Mouse (Mus musculus) kidney, embryonic 14.5 days (tissue): ENCODE results near the gene Fance. TPM values are rescaled to one million over a fixed set of nuclear protein-coding genes. Genes with fewer than 3 reads are reported as not detected.

Experiments used
- ATAC-seq: fragments of 200-750 bp; cut with Nextera tagmentation; 2 replicates; pipeline ENCODE4 v1.8.0; 2017; ENCODE audit warnings: moderate number of reproducible peaks, mild to moderate bottlenecking, moderate TSS enrichment, moderate library complexity; ENCODE audit not compliant: low FRiP score, low TSS enrichment
- H3K27ac ChIP-seq: fragments of 300-500 bp; sonication (generic); 2 replicates; pipeline ENCODE4 v1.5.1; 2014; ENCODE audit warnings: low read depth, mild to moderate bottlenecking, low read length, moderate library complexity, mixed read lengths
- H3K27me3 ChIP-seq: fragments of 300-500 bp; sonication (generic); 2 replicates; pipeline ENCODE4 v1.6.1; 2014; ENCODE audit warnings: mild to moderate bottlenecking, low read length; ENCODE audit not compliant: control insufficient read depth, insufficient read depth
- H3K36me3 ChIP-seq: fragments of 300-500 bp; sonication (generic); 2 replicates; pipeline ENCODE4 v1.6.1; 2014; ENCODE audit warnings: low read length, mixed read lengths; ENCODE audit not compliant: control insufficient read depth, insufficient read depth
- H3K4me1 ChIP-seq: fragments of 300-500 bp; sonication (generic); 2 replicates; pipeline ENCODE4 v1.6.1; 2014; ENCODE audit warnings: low read length, mixed read lengths; ENCODE audit not compliant: control insufficient read depth, insufficient read depth
- H3K4me2 ChIP-seq: fragments of 300-500 bp; sonication (generic); replicated peaks from 2 replicates; pipeline ENCODE4 v1.6.1; 2014; ENCODE audit warnings: low read depth, mild to moderate bottlenecking, low read length
- H3K4me3 ChIP-seq: fragments of 300-500 bp; sonication (generic); 2 replicates; pipeline ENCODE4 v1.5.1; 2014; ENCODE audit warnings: mild to moderate bottlenecking, low read length
- H3K9ac ChIP-seq: fragments of 300-500 bp; sonication (generic); 2 replicates; pipeline ENCODE4 v1.6.1; 2014; ENCODE audit warnings: low read depth, mild to moderate bottlenecking, low read length, moderate library complexity
- H3K9me3 ChIP-seq: fragments of 300-500 bp; sonication (generic); 2 replicates; pipeline ENCODE4 v1.6.1; 2016; ENCODE audit warnings: low read length; ENCODE audit not compliant: control insufficient read depth
- WGBS: fragments of 180-500 bp; shearing (Covaris S2); extraction: QIAGEN DNeasy Blood & Tissue Kit; methylation state at CpG from one replicate; pipeline ENCODE4 v1.1.7; 2014; 5-methylcytosine and 5-hydroxymethylcytosine counted together
- polyA plus RNA-seq: library from polyadenylated mRNA; unstranded; fragments of >200 nt; fragmentation: Nextera tagmentation; extraction: Ambion mirVana; gene quantifications from 2 replicates; pipeline ENCODE4 v1.2.1, GENCODE M21; 2014

Fance gene
- polyA plus RNA-seq = 24.1 and 31.9 TPM in 2 replicates

- Histone ChIP-seq H3K27me3 (no peaks in the 10 kb centered on the region), H3K4me3 (peak within 1 kb of the TSS; percentile 89), H3K4me1 (peaks cover 14% of the 10 kb centered on the region; the same call in 1 of the 2 replicates), H3K36me3 (peaks cover 19% of the 10 kb centered on the region), H3K27ac (peak within 1 kb of the TSS; percentile 90), H3K9ac (peak within 1 kb of the TSS; percentile 94), H3K4me2 (peak within 1 kb of the TSS; percentile 88), H3K9me3 (no peaks in the 10 kb centered on the region)
- ATAC-seq = peak; percentile 97
- under 1% methylated on average over 69 of the region's 69 CpGs for WGBS
These were observed at the start of gene Fance for GRCm38 (mm10) chr17:28313212-28313879. TSS of gene Fance (plus strand) at chr17:28313519.

DNA sequence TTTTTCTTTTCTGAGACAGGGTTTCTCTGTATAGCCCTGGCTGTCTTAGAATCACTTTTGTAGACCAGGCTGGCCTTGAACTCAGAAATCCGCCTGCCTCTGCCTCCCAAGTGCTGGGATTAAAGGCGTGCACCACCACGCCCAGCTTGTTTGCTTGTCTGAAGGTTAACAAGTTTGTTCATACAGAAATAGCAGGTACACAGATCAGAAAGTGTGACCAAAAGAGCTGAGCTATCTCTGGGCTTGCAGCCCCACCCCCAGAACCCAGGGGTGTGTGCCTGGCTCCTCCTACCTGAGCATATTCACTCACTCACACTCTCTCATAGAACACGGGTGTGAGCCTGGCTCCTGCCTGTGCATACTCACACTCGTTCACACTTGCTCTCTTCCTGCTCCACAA is 46.1 kb upstream of the Fance start:
- no peak overlapping the region for H3K4me3 ChIP-seq
- no peaks in the 10 kb centered on the region for H3K36me3 ChIP-seq
- peaks cover 26% of the 10 kb centered on the region for H3K4me1 ChIP-seq
- H3K4me2 ChIP-seq = no peak overlapping the region
- WGBS = 82% methylated on average over 5 of the region's 5 CpGs
- H3K27ac ChIP-seq = no peak overlapping the region
- ATAC-seq = no peak
- no peak overlapping the region for H3K9ac ChIP-seq
- H3K9me3 ChIP-seq = no peaks in the 10 kb centered on the region
- H3K27me3 ChIP-seq = no peaks in the 10 kb centered on the region

DNA sequence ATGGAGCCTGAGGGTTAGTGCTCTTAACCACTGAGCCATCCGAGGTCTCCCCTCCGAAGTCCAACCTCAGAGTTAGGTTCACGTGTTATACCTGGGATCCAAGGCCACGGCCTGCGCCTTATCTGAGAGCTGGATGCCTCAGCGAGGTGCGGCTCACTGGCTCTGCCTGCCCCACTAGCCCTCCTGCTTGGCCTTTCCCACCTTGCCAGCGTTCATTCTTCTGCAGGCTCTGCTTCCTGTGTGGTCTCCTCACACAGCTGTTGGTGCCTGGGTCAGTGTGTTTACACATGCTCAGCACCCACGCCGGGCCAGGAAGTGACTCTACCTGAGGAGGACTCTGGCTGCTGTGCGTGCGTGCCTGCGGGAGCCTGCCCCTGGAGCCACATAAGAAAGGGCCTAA is 43.2 kb upstream of the Fance start:
- H3K36me3 ChIP-seq = no peaks in the 10 kb centered on the region
- H3K4me3 ChIP-seq = no peak overlapping the region
- peaks cover 7% of the 10 kb centered on the region; the same call in 1 of the 2 replicates for H3K4me1 ChIP-seq
- ATAC-seq = no peak
- H3K9me3 ChIP-seq = no peaks in the 10 kb centered on the region
- H3K27me3 ChIP-seq = no peaks in the 10 kb centered on the region
- 59% methylated on average over 13 of the region's 13 CpGs for WGBS
- H3K27ac ChIP-seq = no peak overlapping the region
- H3K4me2 ChIP-seq = no peak overlapping the region
- no peak overlapping the region for H3K9ac ChIP-seq

DNA sequence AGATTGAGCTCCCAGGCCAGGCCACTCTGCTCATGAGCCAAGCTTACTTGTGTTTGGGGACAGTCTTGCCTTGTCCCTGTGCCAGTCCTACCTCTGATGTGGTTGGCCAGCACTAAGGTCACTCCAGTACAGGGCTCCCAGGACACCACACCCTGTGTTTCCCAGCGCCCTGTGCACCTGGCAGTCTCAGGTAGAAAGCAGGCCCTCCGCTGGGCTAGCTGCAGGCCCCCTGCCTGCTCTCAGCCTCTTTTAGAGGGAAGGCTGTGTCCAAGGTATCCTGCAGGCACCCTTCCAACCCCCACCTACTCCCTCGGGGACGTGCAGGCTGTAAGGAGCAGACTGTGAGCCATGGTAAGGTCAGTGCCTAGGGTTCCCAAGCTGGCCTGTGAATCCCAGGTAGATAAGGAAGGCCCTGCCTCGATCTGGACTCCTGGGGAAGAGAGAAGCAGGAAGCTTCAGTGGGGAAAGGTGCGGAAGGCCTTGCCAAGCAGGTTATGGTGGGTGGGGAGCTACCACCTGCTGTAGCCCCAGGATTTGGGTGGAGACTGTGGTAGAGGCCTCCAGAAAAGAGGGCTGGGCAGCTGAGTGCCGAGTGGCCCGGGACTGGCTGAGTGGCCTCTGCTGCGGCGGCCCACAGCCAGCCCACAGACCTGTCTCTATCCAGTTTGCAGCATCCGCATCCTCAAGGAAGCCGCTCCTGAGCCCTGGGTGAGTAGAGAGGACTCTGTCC is 41.6 kb upstream of the Fance start:
- no peak overlapping the region for H3K27ac ChIP-seq
- WGBS = 71% methylated on average over 12 of the region's 12 CpGs

GRCm38 (mm10) chr17:28272281-28272680 is 41.0 kb upstream of the Fance start:
- ATAC-seq = no peak
- Histone ChIP-seq H3K27ac (no peak overlapping the region), H3K27me3 (no peaks in the 10 kb centered on the region), H3K36me3 (no peaks in the 10 kb centered on the region), H3K4me1 (0 out of 2 replicates have a peak, but pooled peaks cover 7% of the 10 kb centered on the region), H3K9ac (peak overlapping the region; percentile 18; the same call in 1 of the 2 replicates), H3K4me3 (no peak overlapping the region), H3K9me3 (no peaks in the 10 kb centered on the region), H3K4me2 (no peak overlapping the region)
- 74% methylated on average over 9 of the region's 9 CpGs for WGBS

More for the DNA sequence above, 41.6 kb upstream of the Fance start:
- Histone ChIP-seq H3K9ac (peak overlapping the region; percentile 18; the same call in 1 of the 2 replicates), H3K27me3 (no peaks in the 10 kb centered on the region), H3K36me3 (no peaks in the 10 kb centered on the region), H3K4me3 (no peak overlapping the region), H3K4me2 (no peak overlapping the region), H3K9me3 (no peaks in the 10 kb centered on the region), H3K4me1 (0 out of 2 replicates have a peak, but pooled peaks cover 2% of the 10 kb centered on the region)
- no peak for ATAC-seq

GRCm38 (mm10) chr17:28272837-28273236 is 40.5 kb upstream of the Fance start:
- Histone ChIP-seq H3K36me3 (no peaks in the 10 kb centered on the region), H3K9ac (no peak overlapping the region), H3K9me3 (no peaks in the 10 kb centered on the region), H3K4me2 (no peak overlapping the region), H3K4me1 (0 out of 2 replicates have a peak, but pooled peaks cover 12% of the 10 kb centered on the region), H3K4me3 (no peak overlapping the region), H3K27me3 (no peaks in the 10 kb centered on the region), H3K27ac (no peak overlapping the region)
- no peak for ATAC-seq
- 77% methylated on average over 6 of the region's 6 CpGs for WGBS

GRCm38 (mm10) chr17:28274739-28275138 is 38.6 kb upstream of the Fance start:
- Histone ChIP-seq H3K9me3 (no peaks in the 10 kb centered on the region), H3K4me3 (no peak overlapping the region), H3K27me3 (no peaks in the 10 kb centered on the region), H3K4me1 (peaks cover 21% of the 10 kb centered on the region), H3K4me2 (no peak overlapping the region), H3K9ac (no peak overlapping the region), H3K36me3 (no peaks in the 10 kb centered on the region), H3K27ac (no peak overlapping the region)
- no peak for ATAC-seq
- whole genome bisulfite sequencing = 79% methylated on average over 3 of the region's 3 CpGs

- no peak for ATAC-seq
- Histone ChIP-seq H3K9me3 (no peaks in the 10 kb centered on the region), H3K27ac (no peak overlapping the region), H3K36me3 (no peaks in the 10 kb centered on the region), H3K27me3 (no peaks in the 10 kb centered on the region), H3K9ac (no peak overlapping the region), H3K4me2 (no peak overlapping the region), H3K4me3 (no peak overlapping the region), H3K4me1 (peaks cover 38% of the 10 kb centered on the region)
- 73% methylated on average over 14 of the region's 14 CpGs for WGBS
These were observed 36.1 kb upstream of the Fance start for GRCm38 (mm10) chr17:28277226-28277625.

GRCm38 (mm10) chr17:28277721-28278120 is 35.6 kb upstream of the Fance start:
- WGBS = 81% methylated on average over 10 of the region's 10 CpGs
- H3K27ac ChIP-seq = no peak overlapping the region
- H3K4me1 ChIP-seq = peaks cover 38% of the 10 kb centered on the region
- no peaks in the 10 kb centered on the region for H3K27me3 ChIP-seq
- H3K9ac ChIP-seq = no peak overlapping the region
- no peak overlapping the region for H3K4me3 ChIP-seq
- no peaks in the 10 kb centered on the region for H3K36me3 ChIP-seq
- no peaks in the 10 kb centered on the region for H3K9me3 ChIP-seq
- no peak overlapping the region for H3K4me2 ChIP-seq
- no peak for ATAC-seq
